Mouse (Mus musculus): ENCODE data around the gene Glod5.

DNA sequence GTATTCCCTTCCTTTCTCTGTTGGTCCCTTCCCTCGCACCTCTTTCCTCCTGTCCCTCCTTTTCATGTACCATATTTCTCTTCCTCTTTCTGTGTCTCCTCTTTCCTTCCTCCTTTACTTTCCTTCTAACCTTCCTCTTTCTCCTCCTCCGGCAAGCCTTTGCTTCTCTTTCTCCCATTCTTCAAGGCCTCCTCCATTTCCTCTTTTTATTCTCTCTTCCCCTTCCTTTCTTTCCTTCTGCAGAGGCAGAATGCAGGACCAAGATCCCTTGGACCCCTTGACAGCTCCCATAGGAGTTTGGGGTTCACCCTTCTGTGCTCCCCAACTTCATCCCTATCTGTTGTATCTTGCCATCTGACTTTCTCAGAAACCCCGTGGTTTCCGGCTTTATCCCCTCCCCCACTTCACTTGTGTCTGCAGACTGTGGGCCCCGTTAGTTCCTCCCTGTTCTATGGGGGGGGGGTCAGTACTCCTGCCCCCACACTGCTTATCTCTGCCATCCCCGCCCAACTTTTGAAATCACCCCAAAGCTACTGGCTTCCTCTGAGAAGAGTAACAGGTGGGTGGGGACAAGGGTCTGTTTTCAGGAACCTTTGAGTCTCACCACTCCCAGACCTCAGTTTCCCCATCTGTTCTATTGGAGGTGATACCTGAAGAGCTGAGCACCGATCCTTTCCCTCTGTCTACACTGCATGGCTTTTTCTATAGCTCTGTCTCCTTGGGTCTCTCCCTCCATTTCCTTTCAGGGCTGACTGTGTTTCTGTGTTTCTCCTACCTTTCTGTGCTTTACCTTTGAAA, 54.3 kb downstream of the Glod5 start:
- TF ChIP-seq CTCF (IDR thresholded peaks at IDR 0.05) = no peak
- TF ChIP-seq EP300 (IDR thresholded peaks at IDR 0.05) = no peak

Data from lung, postnatal 0 days (tissue).